Mouse (Mus musculus) thymus, postnatal 36 days (tissue): ENCODE data around the gene Tmcc2.
A peak's percentile ranks its signal among the peaks of the same experiment; 100 is the strongest.
"Not testable (repeated sequence)": the region's sequence is repeated elsewhere in the genome, so short reads cannot be mapped to it uniquely, and the experiment has no call there.

ENCODE experiments used
- DNase-seq, 2 experiments: peaks; one replicate each; pipeline ENCODE4 v3.0.0; 2022; ENCODE audit warnings: mixed read lengths in 2 of 2

Tmcc2 gene

GRCm38 (mm10) chr1:132366937-132367336 lies 24.1 kb downstream of the Tmcc2 start:
- no peak for DNase-seq

- DNase-seq = no peak
Measured at GRCm38 (mm10) chr1:132366235-132366634, 24.8 kb downstream of the Tmcc2 start.

GRCm38 (mm10) chr1:132365645-132366044 lies 25.4 kb downstream of the Tmcc2 start:
- DNase-seq = no peak

- no peak for DNase-seq
Measured at GRCm38 (mm10) chr1:132364896-132365557, 26.1 kb downstream of the Tmcc2 start.

GRCm38 (mm10) chr1:132364388-132364787 lies 26.7 kb downstream of the Tmcc2 start:
- no peak for DNase-seq

GRCm38 (mm10) chr1:132361959-132362358 lies 29.1 kb downstream of the Tmcc2 start:
- no peak for DNase-seq

- no peak for DNase-seq
Measured at GRCm38 (mm10) chr1:132356841-132357240, 34.2 kb downstream of the Tmcc2 start.

- DNase-seq = peak; percentile 66 to 73
Measured at GRCm38 (mm10) chr1:132355841-132356242, 35.2 kb downstream of the Tmcc2 start.

GRCm38 (mm10) chr1:132355162-132355601 lies 35.9 kb downstream of the Tmcc2 start:
- no peak for DNase-seq

- no peak for DNase-seq
Measured at GRCm38 (mm10) chr1:132354234-132354633, 36.8 kb downstream of the Tmcc2 start.

GRCm38 (mm10) chr1:132353389-132353788 lies 37.7 kb downstream of the Tmcc2 start:
- DNase-seq = no peak

GRCm38 (mm10) chr1:132351058-132351457 lies 40.0 kb downstream of the Tmcc2 start:
- no peak for DNase-seq

- DNase-seq = not testable (repeated sequence)
Measured at GRCm38 (mm10) chr1:132349601-132350000, 41.5 kb downstream of the Tmcc2 start.

GRCm38 (mm10) chr1:132349049-132349448 lies 42.0 kb downstream of the Tmcc2 start:
- DNase-seq = not testable (repeated sequence)

GRCm38 (mm10) chr1:132348401-132348800 lies 42.7 kb downstream of the Tmcc2 start:
- no peak for DNase-seq

GRCm38 (mm10) chr1:132346951-132347350 lies 44.1 kb downstream of the Tmcc2 start:
- no peak for DNase-seq

GRCm38 (mm10) chr1:132346134-132346851 lies 44.8 kb downstream of the Tmcc2 start:
- no peak for DNase-seq

GRCm38 (mm10) chr1:132345514-132345913 lies 45.6 kb downstream of the Tmcc2 start:
- DNase-seq = no peak

- DNase-seq = no peak
Measured at GRCm38 (mm10) chr1:132343656-132344055, 47.4 kb downstream of the Tmcc2 start.

GRCm38 (mm10) chr1:132343191-132343590 lies 47.9 kb downstream of the Tmcc2 start:
- DNase-seq = no peak

- no peak for DNase-seq
Measured at GRCm38 (mm10) chr1:132342518-132342917, 48.6 kb downstream of the Tmcc2 start.

- peak; percentile 67 to 81 for DNase-seq
Measured at GRCm38 (mm10) chr1:132341731-132342501, 49.2 kb downstream of the Tmcc2 start.

GRCm38 (mm10) chr1:132338027-132338660 lies 52.9 kb downstream of the Tmcc2 start:
- DNase-seq = no peak
